Mouse (Mus musculus) stomach, postnatal 0 days (tissue): Measurements from ENCODE around the gene Ush2a. TPM values are rescaled to one million over a fixed set of nuclear protein-coding genes. Genes with fewer than 3 reads are reported as not detected.

Experiments used
- ATAC-seq: fragments of 200-750 bp; cut with Nextera tagmentation; 2 replicates; pipeline ENCODE4 v1.8.0; 2017; ENCODE audit not compliant: low FRiP score, low TSS enrichment
- DNase-seq: peaks from one replicate; pipeline ENCODE4 v3.0.0-alpha.2; 2016; ENCODE audit warnings: low spot score
- H3K27ac ChIP-seq: fragments of 300-500 bp; sonication (generic); replicated peaks from 2 replicates; pipeline ENCODE4 v1.5.1; 2014; ENCODE audit warnings: mild to moderate bottlenecking, control low read depth
- H3K27me3 ChIP-seq: fragments of 300-500 bp; sonication (generic); 2 replicates; pipeline ENCODE4 v1.6.1; 2014; ENCODE audit warnings: low read length; ENCODE audit not compliant: control insufficient read depth, insufficient read depth
- H3K36me3 ChIP-seq: fragments of 300-500 bp; sonication (generic); 2 replicates; pipeline ENCODE4 v1.6.1; 2014; ENCODE audit warnings: low read length, mixed read lengths; ENCODE audit not compliant: control insufficient read depth, insufficient read depth
- H3K4me1 ChIP-seq: fragments of 300-500 bp; sonication (generic); replicated peaks from 2 replicates; pipeline ENCODE4 v1.6.1; 2014; ENCODE audit warnings: antibody characterized with exemption; ENCODE audit not compliant: control insufficient read depth, insufficient read depth
- H3K4me2 ChIP-seq: fragments of 300-500 bp; sonication (generic); replicated peaks from 2 replicates; pipeline ENCODE4 v1.6.1; 2014; ENCODE audit warnings: low read depth, mild to moderate bottlenecking, control low read depth, moderate library complexity
- H3K4me3 ChIP-seq: fragments of 300-500 bp; sonication (generic); 2 replicates; pipeline ENCODE4 v1.5.1; 2014; ENCODE audit warnings: low read depth, low read length, control low read depth
- H3K9ac ChIP-seq: fragments of 300-500 bp; sonication (generic); 2 replicates; pipeline ENCODE4 v1.6.1; 2014; ENCODE audit warnings: mild to moderate bottlenecking, low read length, control low read depth, mixed read lengths
- H3K9me3 ChIP-seq: fragments of 300-500 bp; sonication (generic); 2 replicates; pipeline ENCODE4 v1.6.1; 2016; ENCODE audit warnings: low read length; ENCODE audit not compliant: control insufficient read depth
- CTCF ChIP-seq: IDR thresholded peaks from 2 replicates; pipeline ENCODE4 v1.5.1; 2016; ENCODE audit warnings: antibody characterized with exemption, low read depth, mild to moderate bottlenecking, moderate library complexity
- EP300 ChIP-seq: optimal IDR thresholded peaks from 2 replicates; pipeline ENCODE3; 2016; ENCODE audit warnings: antibody characterized with exemption
- WGBS: fragments of 180-500 bp; shearing (Covaris S2); extraction: QIAGEN DNeasy Blood & Tissue Kit; methylation state at CpG from one replicate; pipeline ENCODE4 v1.1.7; 2014; 5-methylcytosine and 5-hydroxymethylcytosine counted together
- polyA plus RNA-seq: library from polyadenylated mRNA; unstranded; fragments of >200 nt; fragmentation: Nextera tagmentation; extraction: Ambion mirVana; gene quantifications from 2 replicates; pipeline ENCODE4 v1.2.1, GENCODE M21; 2015

The Ush2a gene
- polyA plus RNA-seq, 1 experiment from 2014 or later, result not detected

GRCm38 (mm10) chr1:188855034-188855433 lies 593.2 kb downstream of the Ush2a start:
- no peaks in the 10 kb centered on the region for H3K9me3 ChIP-seq
- H3K9ac ChIP-seq, result no peak overlapping the region
- H3K4me3 ChIP-seq, result no peak overlapping the region
- no peaks in the 10 kb centered on the region for H3K27me3 ChIP-seq
- TF ChIP-seq CTCF, result no peak
- no peak for TF ChIP-seq EP300
- no peak for DNase-seq
- H3K36me3 ChIP-seq, result no peaks in the 10 kb centered on the region
- 97% methylated on average over 2 of the region's 2 CpGs for WGBS
- no peak for ATAC-seq
- no peak overlapping the region for H3K27ac ChIP-seq
- no peak overlapping the region for H3K4me2 ChIP-seq
- H3K4me1 ChIP-seq, result no peaks in the 10 kb centered on the region

DNA sequence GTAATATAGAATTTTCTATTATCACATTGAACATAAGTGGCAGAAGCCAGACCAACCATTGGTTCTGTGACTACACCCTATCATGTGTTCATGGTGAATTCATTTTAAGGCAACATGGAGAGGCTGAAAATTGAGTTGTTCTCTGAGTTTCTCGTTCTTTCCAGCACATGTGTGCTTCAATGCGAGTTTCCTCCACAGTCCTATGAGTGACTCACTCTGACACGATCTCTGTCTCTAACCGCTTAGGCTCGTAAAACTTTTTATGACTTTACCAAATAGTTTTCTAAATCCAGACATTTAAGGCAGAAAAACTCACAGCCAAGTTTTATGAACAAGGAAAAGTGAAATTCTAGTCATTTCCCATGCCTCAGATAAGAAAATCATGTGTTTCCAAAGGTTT lies 597.9 kb downstream of the Ush2a start:
- H3K27me3 ChIP-seq, result no peaks in the 10 kb centered on the region
- H3K4me1 ChIP-seq, result no peaks in the 10 kb centered on the region
- no peaks in the 10 kb centered on the region for H3K36me3 ChIP-seq
- no peak overlapping the region for H3K27ac ChIP-seq
- no peak overlapping the region for H3K4me2 ChIP-seq
- no peak overlapping the region for H3K9ac ChIP-seq
- H3K9me3 ChIP-seq, result no peaks in the 10 kb centered on the region
- 89% methylated on average over 5 of the region's 5 CpGs for WGBS
- no peak for ATAC-seq
- no peak for DNase-seq
- H3K4me3 ChIP-seq, result no peak overlapping the region
- no peak for TF ChIP-seq CTCF
- no peak for TF ChIP-seq EP300

- ATAC-seq (no peak), DNase-seq (no peak)
- 33% methylated on average over 5 of the region's 5 CpGs for WGBS
- H3K4me1 ChIP-seq, result no peaks in the 10 kb centered on the region
- TF ChIP-seq CTCF (no peak), EP300 (no peak)
- H3K9ac ChIP-seq, result no peak overlapping the region
- no peak overlapping the region for H3K27ac ChIP-seq
- no peaks in the 10 kb centered on the region for H3K36me3 ChIP-seq
- H3K4me3 ChIP-seq, result no peak overlapping the region
- H3K27me3 ChIP-seq, result no peaks in the 10 kb centered on the region
- H3K9me3 ChIP-seq, result no peaks in the 10 kb centered on the region
- H3K4me2 ChIP-seq, result no peak overlapping the region
These were observed 604.1 kb downstream of the Ush2a start for GRCm38 (mm10) chr1:188865881-188866280.

DNA sequence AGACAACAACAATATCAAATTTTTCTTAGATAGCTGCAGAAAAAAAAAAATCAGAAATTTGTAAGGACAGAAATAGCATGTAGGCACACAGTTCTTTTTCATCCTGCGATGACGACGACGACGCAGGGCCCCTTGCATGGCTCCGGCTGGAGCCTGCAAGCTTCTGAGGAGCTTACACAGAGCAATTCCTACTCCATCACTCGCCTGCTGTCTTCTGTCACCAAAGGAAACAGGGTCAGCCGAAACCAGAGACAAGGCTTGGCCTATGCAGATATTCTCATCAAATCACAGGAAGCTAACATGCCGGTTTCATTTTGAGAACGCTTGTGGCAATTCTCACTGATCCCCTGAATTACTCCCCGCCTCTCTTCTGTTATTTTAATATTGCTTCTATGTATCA lies 604.7 kb downstream of the Ush2a start:
- 44% methylated on average over 11 of the region's 11 CpGs for WGBS
- Histone ChIP-seq H3K36me3 (no peaks in the 10 kb centered on the region), H3K27ac (no peak overlapping the region), H3K9ac (no peak overlapping the region), H3K4me3 (no peak overlapping the region), H3K27me3 (no peaks in the 10 kb centered on the region), H3K4me1 (no peaks in the 10 kb centered on the region), H3K4me2 (no peak overlapping the region), H3K9me3 (no peaks in the 10 kb centered on the region)
- TF ChIP-seq EP300 (no peak), CTCF (no peak)
- DNase-seq (no peak), ATAC-seq (no peak)

DNA sequence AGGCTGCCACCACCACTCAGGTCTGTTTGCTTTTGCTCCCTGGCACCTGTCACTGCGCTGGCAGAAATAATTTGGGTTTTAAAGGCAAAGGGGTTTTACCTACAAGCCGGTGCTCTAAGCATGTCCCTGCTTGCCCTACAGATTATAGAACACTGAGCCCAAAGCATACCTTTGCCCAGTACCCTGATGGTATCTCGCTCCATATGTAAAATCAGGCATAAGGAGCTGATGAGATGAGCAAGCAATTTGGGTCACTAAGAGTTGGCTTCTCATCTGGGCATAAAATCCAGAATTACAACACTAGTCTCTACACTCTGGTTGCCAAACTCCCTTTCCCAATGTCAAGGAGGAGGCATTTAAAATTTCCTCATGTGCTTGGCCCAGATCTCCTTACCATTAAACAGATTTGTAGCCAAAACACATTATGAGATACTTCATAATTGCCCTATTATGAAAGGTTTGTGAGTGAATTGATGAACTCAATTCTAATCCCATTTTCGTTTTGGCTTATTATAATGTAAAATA lies 616.8 kb downstream of the Ush2a start:
- Histone ChIP-seq H3K9me3 (no peaks in the 10 kb centered on the region), H3K27ac (no peak overlapping the region), H3K9ac (no peak overlapping the region), H3K4me2 (no peak overlapping the region), H3K4me3 (no peak overlapping the region), H3K27me3 (no peaks in the 10 kb centered on the region), H3K36me3 (no peaks in the 10 kb centered on the region), H3K4me1 (no peaks in the 10 kb centered on the region)
- 75% methylated on average over 4 of the region's 4 CpGs for WGBS
- TF ChIP-seq CTCF (no peak), EP300 (no peak)
- no peak for ATAC-seq
- no peak for DNase-seq

DNA sequence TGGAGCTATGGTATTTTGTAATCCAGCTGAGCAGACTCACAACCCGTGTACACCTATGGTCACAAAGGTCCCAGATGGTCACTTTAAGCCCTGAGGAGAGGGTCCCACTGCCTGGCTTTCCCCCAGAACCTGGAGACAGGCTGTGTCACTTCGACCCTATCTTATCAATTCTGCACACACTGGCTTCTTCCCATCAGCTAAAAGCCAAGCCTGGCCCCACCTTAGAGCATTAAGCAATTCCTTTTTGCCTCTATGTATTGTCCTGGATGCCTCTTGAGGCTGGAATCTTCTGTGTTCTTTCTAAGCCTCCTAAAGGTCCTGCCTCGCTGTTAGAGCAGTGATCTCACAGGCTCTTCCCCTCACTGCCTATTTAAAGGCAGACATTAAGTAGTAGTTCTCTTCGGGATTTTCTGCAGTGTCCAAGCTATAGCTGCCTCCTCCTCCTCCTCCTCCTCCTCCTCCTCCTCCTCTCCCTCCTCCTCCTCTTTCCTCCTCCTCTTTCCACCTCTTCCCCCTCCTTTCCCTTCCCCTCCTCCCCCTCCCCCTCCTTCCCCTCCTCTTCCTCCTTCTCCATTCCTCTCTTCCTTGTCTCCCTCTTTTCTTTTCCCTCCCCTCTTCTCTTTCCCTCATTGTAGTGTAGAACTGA lies 635.2 kb downstream of the Ush2a start:
- no peak overlapping the region for H3K4me2 ChIP-seq
- 39% methylated on average over 4 of the region's 4 CpGs for WGBS

More for the DNA sequence above, 635.2 kb downstream of the Ush2a start:
- Histone ChIP-seq H3K9ac (no peak overlapping the region), H3K27me3 (no peaks in the 10 kb centered on the region), H3K4me1 (no peaks in the 10 kb centered on the region), H3K36me3 (no peaks in the 10 kb centered on the region), H3K27ac (no peak overlapping the region), H3K4me3 (no peak overlapping the region), H3K9me3 (no peaks in the 10 kb centered on the region)
- ATAC-seq (no peak), DNase-seq (no peak)
- TF ChIP-seq CTCF (no peak), EP300 (no peak)
